Mouse (Mus musculus) stomach, embryonic 15.5 days (tissue): Measurements from ENCODE around the gene Srxn1. TPM values are rescaled to one million over a fixed set of nuclear protein-coding genes. Genes with fewer than 3 reads are reported as not detected.

Experiments used
- ATAC-seq: fragments of 200-750 bp; cut with Nextera tagmentation; 2 replicates; pipeline ENCODE4 v1.8.0; 2017; ENCODE audit warnings: low read depth, moderate number of reproducible peaks, moderate TSS enrichment; ENCODE audit not compliant: insufficient read depth, low FRiP score
- H3K27ac ChIP-seq: fragments of 300-500 bp; sonication (generic); 2 replicates; pipeline ENCODE4 v1.5.1; 2015; ENCODE audit warnings: mild to moderate bottlenecking, inconsistent platforms
- H3K27me3 ChIP-seq: fragments of 300-500 bp; sonication (generic); replicated peaks from 2 replicates; pipeline ENCODE4 v1.6.1; 2015; ENCODE audit warnings: inconsistent platforms
- H3K36me3 ChIP-seq: fragments of 300-500 bp; sonication (generic); 2 replicates; pipeline ENCODE4 v1.6.1; 2015; ENCODE audit warnings: inconsistent platforms
- H3K4me1 ChIP-seq: fragments of 300-500 bp; sonication (generic); 2 replicates; pipeline ENCODE4 v1.6.1; 2015; ENCODE audit warnings: inconsistent platforms
- H3K4me2 ChIP-seq: fragments of 300-500 bp; sonication (generic); 2 replicates; pipeline ENCODE4 v1.6.1; 2015; ENCODE audit warnings: mild to moderate bottlenecking, inconsistent platforms
- H3K4me3 ChIP-seq: fragments of 300-500 bp; sonication (generic); replicated peaks from 2 replicates; pipeline ENCODE4 v1.5.1; 2015; ENCODE audit warnings: inconsistent platforms
- H3K9ac ChIP-seq: fragments of 300-500 bp; sonication (generic); 2 replicates; pipeline ENCODE4 v1.6.1; 2015; ENCODE audit warnings: inconsistent platforms
- H3K9me3 ChIP-seq: fragments of 300-500 bp; sonication (generic); 2 replicates; pipeline ENCODE4 v1.6.1; 2016; ENCODE audit warnings: inconsistent platforms
- WGBS: fragments of 180-500 bp; shearing (Covaris S2); methylation state at CpG from one replicate; pipeline ENCODE4 v1.1.7; 2015; 5-methylcytosine and 5-hydroxymethylcytosine counted together
- polyA plus RNA-seq: library from polyadenylated mRNA; unstranded; fragments of >200 nt; fragmentation: Nextera tagmentation; extraction: Ambion mirVana; gene quantifications from 2 replicates; pipeline ENCODE4 v1.2.1, GENCODE M21; 2015

The Srxn1 gene
- polyA plus RNA-seq, 1 experiment from 2014 or later, result 12.2 TPM

GRCm38 (mm10) chr2:152147079-152147478, 41.8 kb downstream of the Srxn1 start:
- H3K4me1 ChIP-seq, result peaks cover 15% of the 10 kb centered on the region
- H3K27ac ChIP-seq, result no peak overlapping the region
- 72% methylated on average over 3 of the region's 3 CpGs for WGBS
- H3K4me3 ChIP-seq, result no peak overlapping the region
- H3K4me2 ChIP-seq, result no peak overlapping the region
- ATAC-seq, result no peak
- H3K9me3 ChIP-seq, result no peaks in the 10 kb centered on the region
- H3K36me3 ChIP-seq, result no peaks in the 10 kb centered on the region
- H3K9ac ChIP-seq, result no peak overlapping the region
- H3K27me3 ChIP-seq, result peaks cover 35% of the 10 kb centered on the region

GRCm38 (mm10) chr2:152148675-152149074, 43.4 kb downstream of the Srxn1 start:
- Histone ChIP-seq H3K36me3 (no peaks in the 10 kb centered on the region), H3K4me3 (no peak overlapping the region), H3K9ac (no peak overlapping the region), H3K9me3 (no peaks in the 10 kb centered on the region), H3K4me2 (no peak overlapping the region), H3K27me3 (peaks cover 22% of the 10 kb centered on the region), H3K4me1 (peaks cover 5% of the 10 kb centered on the region), H3K27ac (no peak overlapping the region)
- ATAC-seq, result no peak
- WGBS, result 84% methylated on average over 9 of the region's 9 CpGs

GRCm38 (mm10) chr2:152149891-152150290, 44.6 kb downstream of the Srxn1 start:
- Histone ChIP-seq H3K9me3 (no peaks in the 10 kb centered on the region), H3K27ac (no peak overlapping the region), H3K27me3 (peaks cover 10% of the 10 kb centered on the region), H3K4me3 (no peak overlapping the region), H3K9ac (no peak overlapping the region), H3K36me3 (no peaks in the 10 kb centered on the region), H3K4me1 (no peaks in the 10 kb centered on the region), H3K4me2 (no peak overlapping the region)
- ATAC-seq, result no peak
- 41% methylated on average over 4 of the region's 4 CpGs for WGBS

- Histone ChIP-seq H3K4me2 (no peak overlapping the region), H3K4me1 (no peaks in the 10 kb centered on the region), H3K9ac (no peak overlapping the region), H3K9me3 (no peaks in the 10 kb centered on the region), H3K36me3 (no peaks in the 10 kb centered on the region), H3K4me3 (no peak overlapping the region), H3K27me3 (peaks cover 6% of the 10 kb centered on the region; the same call in 1 of the 2 replicates), H3K27ac (no peak overlapping the region)
- ATAC-seq, result peak; percentile 35; the same call in 1 of the 2 replicates
- WGBS, result 62% methylated on average over 6 of the region's 6 CpGs
These were observed 45.1 kb downstream of the Srxn1 start for GRCm38 (mm10) chr2:152150373-152150772.

GRCm38 (mm10) chr2:152153361-152153760, 48.0 kb downstream of the Srxn1 start:
- Histone ChIP-seq H3K9ac (no peak overlapping the region), H3K36me3 (no peaks in the 10 kb centered on the region), H3K9me3 (no peaks in the 10 kb centered on the region), H3K4me1 (no peaks in the 10 kb centered on the region), H3K4me3 (no peak overlapping the region), H3K27ac (no peak overlapping the region), H3K27me3 (no peaks in the 10 kb centered on the region), H3K4me2 (no peak overlapping the region)
- no peak for ATAC-seq
- 26% methylated on average over 3 of the region's 3 CpGs for WGBS

GRCm38 (mm10) chr2:152155414-152156208, 50.3 kb downstream of the Srxn1 start:
- Histone ChIP-seq H3K36me3 (no peaks in the 10 kb centered on the region), H3K27ac (no peak overlapping the region), H3K27me3 (no peaks in the 10 kb centered on the region), H3K9me3 (no peaks in the 10 kb centered on the region), H3K4me3 (no peak overlapping the region), H3K9ac (no peak overlapping the region), H3K4me2 (no peak overlapping the region), H3K4me1 (no peaks in the 10 kb centered on the region)
- WGBS, result 38% methylated on average over 7 of the region's 7 CpGs
- ATAC-seq, result no peak

- ATAC-seq, result no peak
- H3K4me1 ChIP-seq, result no peaks in the 10 kb centered on the region
- H3K9me3 ChIP-seq, result no peaks in the 10 kb centered on the region
- no peak overlapping the region for H3K27ac ChIP-seq
- no peak overlapping the region for H3K4me2 ChIP-seq
- no peak overlapping the region for H3K9ac ChIP-seq
- H3K27me3 ChIP-seq, result no peaks in the 10 kb centered on the region
- no peak overlapping the region for H3K4me3 ChIP-seq
- H3K36me3 ChIP-seq, result no peaks in the 10 kb centered on the region
- 67% methylated on average over 6 of the region's 6 CpGs for WGBS
These were observed 51.2 kb downstream of the Srxn1 start for GRCm38 (mm10) chr2:152156471-152156870.

GRCm38 (mm10) chr2:152159487-152159886, 54.2 kb downstream of the Srxn1 start:
- no peak overlapping the region for H3K4me3 ChIP-seq
- no peak for ATAC-seq
- no peak overlapping the region for H3K4me2 ChIP-seq
- WGBS, result 84% methylated on average over 1 of the region's 1 CpGs
- no peaks in the 10 kb centered on the region for H3K27me3 ChIP-seq
- H3K27ac ChIP-seq, result no peak overlapping the region
- no peaks in the 10 kb centered on the region for H3K4me1 ChIP-seq
- no peaks in the 10 kb centered on the region for H3K36me3 ChIP-seq
- H3K9ac ChIP-seq, result no peak overlapping the region
- H3K9me3 ChIP-seq, result no peaks in the 10 kb centered on the region

Other genes with a start within 250 kb of the Srxn1 start
- 0.76 and 0.77 TPM in 2 replicates for gene Angpt4, start 194.3 kb upstream of the Srxn1 start, polyA plus RNA-seq
- gene Fam110a, start 125.3 kb upstream of the Srxn1 start, polyA plus RNA-seq, result 26.8 TPM in 2 replicates
- gene Slc52a3, start 109.0 kb upstream of the Srxn1 start, polyA plus RNA-seq, result 4.9 and 7.3 TPM in 2 replicates
- 0.04 and 0.05 TPM in 2 replicates for gene Scrt2, start 24.0 kb upstream of the Srxn1 start, polyA plus RNA-seq
- 8.2 and 10.7 TPM in 2 replicates for gene Tcf15, start 38.0 kb downstream of the Srxn1 start, polyA plus RNA-seq
- 75.3 and 89.8 TPM in 2 replicates for gene Csnk2a1, start 121.3 kb downstream of the Srxn1 start, polyA plus RNA-seq
- gene Tbc1d20, start 188.3 kb downstream of the Srxn1 start, polyA plus RNA-seq, result 37.8 and 39.8 TPM in 2 replicates
- 81.9 and 86.5 TPM in 2 replicates for gene Rbck1, start 227.1 kb downstream of the Srxn1 start, polyA plus RNA-seq
- 2.1 and 2.2 TPM in 2 replicates for gene Trib3, start 238.5 kb downstream of the Srxn1 start, polyA plus RNA-seq